Mouse (Mus musculus): ENCODE results near the gene Pappa. TPM values are rescaled to one million over a fixed set of nuclear protein-coding genes. Genes with fewer than 3 reads are reported as not detected.

Pappa gene
- polyA plus RNA-seq (2012; rRNA removed): 4.4 TPM in 2 replicates

GRCm38 (mm10) chr4:65123741-65124224, at the start of gene Pappa:
Gene Pappa, plus strand, starts transcription at chr4:65124174.
- Histone ChIP-seq H3K36me3 (ENCODE audit: control insufficient read depth, insufficient read depth, low read length) (no peaks in the 10 kb centered on the region), H3K27ac (ENCODE audit: control insufficient read depth, insufficient read depth, low read depth, low read length) (no peak within 1 kb of the TSS), H3K4me3 (ENCODE audit: control insufficient read depth, low read depth, low read length) (peak within 1 kb of the TSS; percentile 51), H3K27me3 (ENCODE audit: control insufficient read depth, insufficient read depth, low read length) (0 out of 2 replicates have a peak, but pooled peaks cover 2% of the 10 kb centered on the region), H3K4me1 (ENCODE audit: control insufficient read depth, insufficient read depth, low read length) (peaks cover 14% of the 10 kb centered on the region)
- TF ChIP-seq POLR2A (IDR thresholded peaks at IDR 0.05; ENCODE audit: control insufficient read depth, low read depth, low read length) (no peak), CTCF (IDR thresholded peaks at IDR 0.05; ENCODE audit: control insufficient read depth, insufficient read depth, insufficient replicate concordance, low read depth, low read length) (no peak)

- no peaks in the 10 kb centered on the region for H3K4me1 ChIP-seq (ENCODE audit: control insufficient read depth, insufficient read depth, low read length)
- TF ChIP-seq CTCF (IDR thresholded peaks at IDR 0.05; ENCODE audit: control insufficient read depth, insufficient read depth, insufficient replicate concordance, low read depth, low read length) (no peak), POLR2A (IDR thresholded peaks at IDR 0.05; ENCODE audit: control insufficient read depth, low read depth, low read length) (no peak)
- no peak overlapping the region for H3K27ac ChIP-seq (ENCODE audit: control insufficient read depth, insufficient read depth, low read depth, low read length)
- no peak overlapping the region for H3K4me3 ChIP-seq (ENCODE audit: control insufficient read depth, low read depth, low read length)
- H3K36me3 ChIP-seq (ENCODE audit: control insufficient read depth, insufficient read depth, low read length): no peaks in the 10 kb centered on the region
- H3K27me3 ChIP-seq (ENCODE audit: control insufficient read depth, insufficient read depth, low read length): no peaks in the 10 kb centered on the region
Observed at GRCm38 (mm10) chr4:65077906-65078615, 45.9 kb upstream of the Pappa start.

GRCm38 (mm10) chr4:65086864-65087263, 37.1 kb upstream of the Pappa start:
- TF ChIP-seq POLR2A (IDR thresholded peaks at IDR 0.05; ENCODE audit: control insufficient read depth, low read depth, low read length) (no peak), CTCF (IDR thresholded peaks at IDR 0.05; ENCODE audit: control insufficient read depth, insufficient read depth, insufficient replicate concordance, low read depth, low read length) (no peak)

GRCm38 (mm10) chr4:65087592-65087991, 36.4 kb upstream of the Pappa start:
- H3K27me3 ChIP-seq (ENCODE audit: control insufficient read depth, insufficient read depth, low read length): no peaks in the 10 kb centered on the region
- TF ChIP-seq CTCF (IDR thresholded peaks at IDR 0.05; ENCODE audit: control insufficient read depth, insufficient read depth, insufficient replicate concordance, low read depth, low read length): no peak
- TF ChIP-seq POLR2A (IDR thresholded peaks at IDR 0.05; ENCODE audit: control insufficient read depth, low read depth, low read length): no peak
- H3K36me3 ChIP-seq (ENCODE audit: control insufficient read depth, insufficient read depth, low read length): no peaks in the 10 kb centered on the region
- no peaks in the 10 kb centered on the region for H3K4me1 ChIP-seq (ENCODE audit: control insufficient read depth, insufficient read depth, low read length)
- no peak overlapping the region for H3K4me3 ChIP-seq (ENCODE audit: control insufficient read depth, low read depth, low read length)
- H3K27ac ChIP-seq (ENCODE audit: control insufficient read depth, insufficient read depth, low read depth, low read length): no peak overlapping the region

More at GRCm38 (mm10) chr4:65086864-65087263, 37.1 kb upstream of the Pappa start:
- Histone ChIP-seq H3K27me3 (ENCODE audit: control insufficient read depth, insufficient read depth, low read length) (no peaks in the 10 kb centered on the region), H3K36me3 (ENCODE audit: control insufficient read depth, insufficient read depth, low read length) (no peaks in the 10 kb centered on the region), H3K4me1 (ENCODE audit: control insufficient read depth, insufficient read depth, low read length) (no peaks in the 10 kb centered on the region), H3K4me3 (ENCODE audit: control insufficient read depth, low read depth, low read length) (no peak overlapping the region), H3K27ac (ENCODE audit: control insufficient read depth, insufficient read depth, low read depth, low read length) (no peak overlapping the region)

- Histone ChIP-seq H3K4me3 (ENCODE audit: control insufficient read depth, low read depth, low read length) (no peak overlapping the region), H3K27ac (ENCODE audit: control insufficient read depth, insufficient read depth, low read depth, low read length) (no peak overlapping the region), H3K4me1 (ENCODE audit: control insufficient read depth, insufficient read depth, low read length) (no peaks in the 10 kb centered on the region), H3K36me3 (ENCODE audit: control insufficient read depth, insufficient read depth, low read length) (no peaks in the 10 kb centered on the region), H3K27me3 (ENCODE audit: control insufficient read depth, insufficient read depth, low read length) (no peaks in the 10 kb centered on the region)
- TF ChIP-seq CTCF (IDR thresholded peaks at IDR 0.05; ENCODE audit: control insufficient read depth, insufficient read depth, insufficient replicate concordance, low read depth, low read length) (no peak), POLR2A (IDR thresholded peaks at IDR 0.05; ENCODE audit: control insufficient read depth, low read depth, low read length) (no peak)
Observed at GRCm38 (mm10) chr4:65092191-65092590, 31.8 kb upstream of the Pappa start.

GRCm38 (mm10) chr4:65120329-65120728, 3.6 kb upstream of the Pappa start:
- TF ChIP-seq CTCF (IDR thresholded peaks at IDR 0.05; ENCODE audit: control insufficient read depth, insufficient read depth, insufficient replicate concordance, low read depth, low read length) (no peak), POLR2A (IDR thresholded peaks at IDR 0.05; ENCODE audit: control insufficient read depth, low read depth, low read length) (no peak)
- no peak overlapping the region for H3K4me3 ChIP-seq (ENCODE audit: control insufficient read depth, low read depth, low read length)
- H3K27ac ChIP-seq (ENCODE audit: control insufficient read depth, insufficient read depth, low read depth, low read length): no peak overlapping the region

GRCm38 (mm10) chr4:65122841-65123240, 1.1 kb upstream of the Pappa start:
- H3K27ac ChIP-seq (ENCODE audit: control insufficient read depth, insufficient read depth, low read depth, low read length): no peak overlapping the region
- 0 out of 2 replicates have a peak, but pooled peaks cover 2% of the 10 kb centered on the region for H3K27me3 ChIP-seq (ENCODE audit: control insufficient read depth, insufficient read depth, low read length)
- TF ChIP-seq POLR2A (IDR thresholded peaks at IDR 0.05; ENCODE audit: control insufficient read depth, low read depth, low read length) (no peak), CTCF (IDR thresholded peaks at IDR 0.05; ENCODE audit: control insufficient read depth, insufficient read depth, insufficient replicate concordance, low read depth, low read length) (no peak)
- no peaks in the 10 kb centered on the region for H3K36me3 ChIP-seq (ENCODE audit: control insufficient read depth, insufficient read depth, low read length)
- no peak overlapping the region for H3K4me3 ChIP-seq (ENCODE audit: control insufficient read depth, low read depth, low read length)
- H3K4me1 ChIP-seq (ENCODE audit: control insufficient read depth, insufficient read depth, low read length): peaks cover 14% of the 10 kb centered on the region

More at GRCm38 (mm10) chr4:65120329-65120728, 3.6 kb upstream of the Pappa start:
- no peaks in the 10 kb centered on the region for H3K27me3 ChIP-seq (ENCODE audit: control insufficient read depth, insufficient read depth, low read length)
- peaks cover 6% of the 10 kb centered on the region for H3K4me1 ChIP-seq (ENCODE audit: control insufficient read depth, insufficient read depth, low read length)
- no peaks in the 10 kb centered on the region for H3K36me3 ChIP-seq (ENCODE audit: control insufficient read depth, insufficient read depth, low read length)
